Mouse (Mus musculus) cortical plate, adult 2 months (tissue): ENCODE results near the gene Gm44965. TPM values are rescaled to one million over a fixed set of nuclear protein-coding genes. Genes with fewer than 3 reads are reported as not detected.

ENCODE experiments used
- H3K27ac ChIP-seq: fragments of 200-500 bp; 2 replicates; pipeline ENCODE4 v1.5.1; 2012; ENCODE audit warnings: low read length, control low read depth, inconsistent platforms; ENCODE audit not compliant: insufficient read depth
- H3K4me1 ChIP-seq: fragments of 200-500 bp; 2 replicates; pipeline ENCODE4 v1.6.1; 2011; ENCODE audit warnings: low read length; ENCODE audit not compliant: control insufficient read depth, insufficient read depth
- H3K4me3 ChIP-seq: fragments of 200-500 bp; 2 replicates; pipeline ENCODE4 v1.5.1; 2011; ENCODE audit warnings: mild to moderate bottlenecking, low read length, control low read depth; ENCODE audit not compliant: insufficient read depth
- CTCF ChIP-seq: fragments of 200-500 bp; IDR thresholded peaks from 2 replicates; pipeline ENCODE4 v1.5.1; 2011; ENCODE audit warnings: mild to moderate bottlenecking, control low read depth, low read length; ENCODE audit not compliant: insufficient read depth; ENCODE audit errors: extremely low read depth
- POLR2A ChIP-seq: fragments of 200-500 bp; IDR thresholded peaks from 2 replicates; pipeline ENCODE4 v1.6.1; 2011; ENCODE audit warnings: mild to moderate bottlenecking, low read length, control low read depth; ENCODE audit not compliant: insufficient read depth; ENCODE audit errors: extremely low read depth
- polyA plus RNA-seq: library from polyadenylated mRNA; depleted of rRNA; stranded (reverse); fragments of >200 nt; gene quantifications from 2 replicates; pipeline ENCODE4 v1.2.3, GENCODE M21; 2012

The Gm44965 gene
- polyA plus RNA-seq, 1 experiment, result 0.56 TPM

DNA sequence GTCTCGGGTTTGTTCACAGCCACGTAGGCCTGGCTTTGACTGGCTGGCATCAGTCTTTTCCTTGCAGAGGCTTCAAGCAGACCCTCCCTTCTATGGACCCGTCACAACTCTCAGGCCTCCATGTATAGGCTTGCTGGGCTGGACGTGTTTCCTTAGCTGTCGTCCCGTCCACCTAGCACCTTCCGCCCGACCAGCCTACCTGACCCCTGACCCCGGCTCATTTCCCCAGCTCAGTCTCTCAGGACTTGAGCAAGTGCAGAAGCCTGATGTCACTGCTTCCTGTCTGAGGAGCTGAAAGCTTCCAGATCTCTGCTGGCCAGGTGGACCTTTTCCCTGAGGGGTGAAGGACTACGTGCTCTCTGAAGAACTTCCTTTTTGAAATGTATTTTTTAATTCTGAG, 20.5 kb upstream of the Gm44965 start:
- Histone ChIP-seq H3K27ac (no peak overlapping the region), H3K4me1 (no peaks in the 10 kb centered on the region), H3K4me3 (no peak overlapping the region)
- TF ChIP-seq CTCF (no peak), POLR2A (no peak)

GRCm38 (mm10) chr6:48573981-48574380, 19.8 kb upstream of the Gm44965 start:
- H3K4me3 ChIP-seq, result no peak overlapping the region
- H3K27ac ChIP-seq, result no peak overlapping the region
- TF ChIP-seq CTCF, result no peak
- no peak for TF ChIP-seq POLR2A

DNA sequence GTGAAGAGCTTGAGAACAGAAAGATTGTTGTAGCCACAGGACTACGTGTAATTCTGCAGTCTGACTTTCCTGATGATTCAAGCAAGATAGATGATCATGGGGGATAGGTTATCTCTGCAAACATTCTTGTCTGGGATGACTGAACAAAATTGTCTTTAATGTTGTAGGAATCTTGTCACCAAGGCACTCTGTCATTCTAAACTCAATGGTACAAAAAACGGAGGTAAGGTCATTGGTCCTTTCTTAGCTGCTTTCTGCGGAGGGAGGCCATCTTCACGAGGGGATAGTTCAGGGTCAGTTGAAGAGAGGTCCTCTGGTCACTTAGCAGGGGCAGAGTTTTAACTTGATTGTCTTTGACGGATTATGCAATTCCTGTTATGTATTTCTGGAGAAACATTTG, 15.0 kb upstream of the Gm44965 start:
- no peak for TF ChIP-seq CTCF
- no peak for TF ChIP-seq POLR2A
- no peaks in the 10 kb centered on the region for H3K4me1 ChIP-seq
- H3K27ac ChIP-seq, result no peak overlapping the region
- no peak overlapping the region for H3K4me3 ChIP-seq

More at GRCm38 (mm10) chr6:48573981-48574380, 19.8 kb upstream of the Gm44965 start:
- H3K4me1 ChIP-seq, result no peaks in the 10 kb centered on the region

- Histone ChIP-seq H3K4me1 (no peaks in the 10 kb centered on the region), H3K4me3 (no peak overlapping the region), H3K27ac (no peak overlapping the region)
- TF ChIP-seq POLR2A, result no peak
- TF ChIP-seq CTCF, result no peak
Measured at GRCm38 (mm10) chr6:48579215-48579648, 14.5 kb upstream of the Gm44965 start.

DNA sequence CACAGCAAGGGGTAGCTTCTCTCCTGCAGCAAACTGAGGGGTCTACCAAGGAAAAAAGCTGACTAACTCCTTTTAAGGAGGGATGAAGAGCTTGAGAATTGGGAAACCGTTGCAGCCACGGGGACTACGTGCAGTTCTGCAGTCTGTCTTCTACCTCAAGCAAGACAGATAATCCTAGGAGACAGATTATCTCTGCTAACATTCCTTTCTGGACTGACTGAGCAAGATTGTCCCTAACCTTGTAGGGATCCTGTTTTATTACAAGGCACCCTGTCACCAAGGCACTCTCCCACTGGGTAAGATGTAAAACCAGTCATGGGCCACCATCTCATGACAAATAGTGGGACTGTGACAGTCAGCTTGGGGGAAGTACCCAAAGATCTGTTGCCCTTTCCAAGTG, 12.5 kb upstream of the Gm44965 start:
- Histone ChIP-seq H3K4me1 (no peaks in the 10 kb centered on the region), H3K27ac (no peak overlapping the region)

GRCm38 (mm10) chr6:48582037-48582436, 11.7 kb upstream of the Gm44965 start:
- no peak overlapping the region for H3K4me3 ChIP-seq
- no peaks in the 10 kb centered on the region for H3K4me1 ChIP-seq
- TF ChIP-seq POLR2A (no peak), CTCF (0 out of 2 replicates have a peak, but pooled peaks have one; percentile 14)
- H3K27ac ChIP-seq, result no peak overlapping the region

More for the DNA sequence above, 12.5 kb upstream of the Gm44965 start:
- TF ChIP-seq CTCF (no peak), POLR2A (no peak)
- H3K4me3 ChIP-seq, result no peak overlapping the region

DNA sequence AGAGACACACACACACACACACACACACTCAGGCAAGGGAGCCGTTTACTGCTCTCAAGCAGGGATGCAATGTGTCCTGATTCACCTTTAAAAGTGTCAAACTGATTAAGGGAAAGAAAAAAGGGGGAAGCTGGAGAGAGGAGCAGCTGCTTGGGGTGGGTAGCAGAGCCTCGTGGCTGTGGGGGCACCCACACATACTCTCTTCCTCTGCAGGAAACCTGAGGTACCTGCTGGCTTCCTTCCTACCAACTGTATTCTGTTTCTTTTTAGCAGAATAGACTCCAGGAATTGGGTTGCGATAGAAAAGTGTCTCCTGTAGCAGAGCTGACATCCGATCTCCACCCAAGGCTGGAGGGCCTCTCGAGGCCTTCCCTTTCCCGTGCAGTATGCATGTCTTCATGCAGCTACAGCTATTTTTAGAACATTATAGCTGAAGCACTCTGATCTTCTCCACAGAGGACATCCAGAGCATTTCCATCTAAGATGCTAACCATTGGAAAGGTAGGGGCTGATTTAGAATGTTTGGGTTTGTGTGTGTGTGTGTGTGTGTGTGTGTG, 4.5 kb upstream of the Gm44965 start, which contains the start of gene Gm45021:
TSS of gene Gm45021 (plus strand) at position 417 of the 557 bp plus-strand sequence.
- Histone ChIP-seq H3K4me3 (no peak within 1 kb of the TSS), H3K4me1 (no peaks in the 10 kb centered on the region; the same call in 1 of the 2 replicates), H3K27ac (no peak within 1 kb of the TSS; the same call in 1 of the 2 replicates)
- TF ChIP-seq POLR2A (no peak), CTCF (no peak)

GRCm38 (mm10) chr6:48591221-48591845, 2.4 kb upstream of the Gm44965 start:
- TF ChIP-seq POLR2A (no peak), CTCF (no peak)
- Histone ChIP-seq H3K4me1 (peaks cover 2% of the 10 kb centered on the region; the same call in 1 of the 2 replicates), H3K4me3 (no peak overlapping the region)

GRCm38 (mm10) chr6:48591871-48592270, 1.9 kb upstream of the Gm44965 start:
- H3K4me1 ChIP-seq, result peaks cover 2% of the 10 kb centered on the region; the same call in 1 of the 2 replicates
- TF ChIP-seq POLR2A (no peak), CTCF (no peak)
- H3K27ac ChIP-seq, result no peak overlapping the region
- no peak overlapping the region for H3K4me3 ChIP-seq

More at GRCm38 (mm10) chr6:48591221-48591845, 2.4 kb upstream of the Gm44965 start:
- no peak overlapping the region for H3K27ac ChIP-seq
